Mouse (Mus musculus) layer of hippocampus, postnatal 36 days (tissue): ENCODE measurements at regions not wholly inside any gene's neighbourhood (a gene's known extent, or its start where the extent isn't known, plus 50 kb on each side); places are given as distances from the start of the nearest gene placed in this dataset.

Source experiments
- DNase-seq, 2 experiments: peaks; one replicate each; pipeline ENCODE4 v3.0.0; 2022

DNA sequence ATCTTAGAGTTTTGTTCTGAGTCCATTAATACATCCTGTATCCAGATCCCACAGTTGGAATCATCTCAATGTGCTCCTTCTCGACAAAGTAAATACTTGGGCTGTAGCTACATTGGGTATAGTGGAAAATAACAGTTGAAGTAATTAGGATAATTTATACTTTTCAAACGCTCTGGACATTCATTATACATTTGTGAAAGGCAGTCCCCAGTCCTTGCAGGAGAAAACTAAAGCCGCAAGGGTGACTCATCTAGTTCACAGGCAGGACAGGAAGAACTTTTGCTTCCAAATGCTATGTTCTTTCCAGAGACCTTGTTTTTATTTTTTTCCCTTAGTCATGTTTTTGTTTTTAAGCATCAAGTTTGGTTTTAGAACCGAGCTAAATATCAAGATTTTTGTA is 218.8 kb downstream of the Gpr37 start:
- no peak for DNase-seq

DNA sequence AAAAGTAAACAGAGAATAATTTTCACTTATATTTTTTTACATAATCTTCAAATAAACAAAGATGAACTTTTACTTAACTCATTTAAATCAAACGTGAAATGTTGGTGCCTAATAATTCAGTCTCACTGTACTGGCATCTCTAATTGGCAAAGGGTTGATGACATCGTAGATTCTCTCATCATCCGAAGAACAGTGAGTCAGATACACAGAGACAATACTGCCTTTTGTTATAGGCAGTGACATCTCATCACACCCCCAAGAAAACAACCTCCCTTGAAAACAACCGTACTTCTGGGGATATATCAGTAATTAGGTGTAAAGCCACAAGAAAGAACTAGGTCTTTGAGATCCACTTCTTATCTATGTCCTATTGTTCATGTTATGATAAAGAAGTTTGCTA is 227.5 kb downstream of the Gpr37 start:
- DNase-seq, result no peak

GRCm38 (mm10) chr6:25450451-25450850 is 240.1 kb downstream of the Gpr37 start:
- no peak for DNase-seq

- no peak for DNase-seq
Observed at GRCm38 (mm10) chr6:25449968-25450367, 240.6 kb downstream of the Gpr37 start.

DNA sequence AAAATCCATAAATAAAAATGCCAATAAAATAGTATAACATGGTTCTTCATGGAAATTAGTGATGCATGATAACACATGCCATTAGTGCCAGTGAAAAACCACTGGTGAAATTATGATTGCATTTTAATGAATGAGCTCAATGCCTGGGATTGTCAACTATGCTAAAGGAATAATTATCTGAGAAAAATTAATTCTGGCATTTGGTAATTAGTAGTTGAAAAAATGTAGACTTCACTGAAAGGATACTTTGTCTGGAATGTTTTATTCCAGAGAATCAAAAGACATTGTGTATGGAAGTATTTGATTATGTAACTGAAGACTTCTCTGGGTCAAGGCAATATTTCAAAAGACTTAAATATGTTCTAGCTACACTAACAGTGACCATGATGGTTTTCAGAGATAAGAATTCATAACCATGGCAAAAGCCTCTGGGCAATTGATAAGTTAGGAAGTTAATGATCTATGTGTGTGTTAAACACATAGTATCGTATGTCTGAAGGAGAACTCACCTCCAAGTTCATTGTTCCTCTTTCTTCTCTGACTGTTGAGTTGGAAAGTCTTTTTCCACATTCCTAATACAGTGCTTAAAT is 245.1 kb downstream of the Gpr37 start:
- no peak for DNase-seq

GRCm38 (mm10) chr6:25444092-25444491 is 246.4 kb downstream of the Gpr37 start:
- DNase-seq, result no peak

DNA sequence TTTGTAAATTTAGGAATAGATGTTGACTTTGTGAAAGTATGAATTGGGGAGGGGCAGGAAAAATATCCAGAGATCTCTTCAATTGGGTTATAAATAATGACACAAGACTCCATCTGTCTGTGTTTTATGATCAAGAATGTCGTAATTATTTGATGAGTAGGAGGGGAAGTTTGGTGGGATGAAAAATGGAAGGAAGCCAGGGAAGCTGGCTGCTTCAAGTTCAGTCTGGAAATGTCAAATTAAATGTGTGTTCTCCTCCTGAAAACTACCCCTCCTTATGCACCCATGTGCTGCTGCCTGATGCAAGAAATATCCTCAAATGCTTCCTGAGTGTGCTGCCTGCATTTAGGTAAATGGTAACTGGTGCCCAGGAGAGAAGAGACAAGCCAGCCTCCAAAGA is 246.8 kb downstream of the Gpr37 start:
- DNase-seq, result peak; percentile 27 to 48

GRCm38 (mm10) chr6:25442096-25442495 is 248.4 kb downstream of the Gpr37 start:
- no peak for DNase-seq

DNA sequence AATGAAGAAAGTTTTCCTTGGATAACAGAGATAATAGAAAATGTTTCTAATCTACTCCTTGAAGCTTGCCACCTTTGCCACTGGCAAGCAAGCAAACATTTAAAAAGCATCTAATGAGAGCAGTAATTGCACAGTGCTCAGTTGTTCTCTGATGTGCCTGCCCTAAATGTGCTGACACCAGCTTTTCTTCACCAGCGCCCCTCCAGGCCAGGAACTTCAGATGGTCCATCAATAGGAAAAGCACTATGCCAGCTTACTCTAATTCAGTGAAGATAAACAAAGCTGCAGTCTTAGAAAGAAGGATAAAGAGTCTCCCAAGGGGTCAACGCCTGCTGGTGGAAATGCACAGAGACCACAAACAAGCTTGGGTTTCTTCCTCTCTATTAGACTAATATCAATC is 252.7 kb downstream of the Gpr37 start:
- DNase-seq, result no peak

GRCm38 (mm10) chr6:25429047-25429446 is 261.5 kb downstream of the Gpr37 start:
- DNase-seq, result no peak

DNA sequence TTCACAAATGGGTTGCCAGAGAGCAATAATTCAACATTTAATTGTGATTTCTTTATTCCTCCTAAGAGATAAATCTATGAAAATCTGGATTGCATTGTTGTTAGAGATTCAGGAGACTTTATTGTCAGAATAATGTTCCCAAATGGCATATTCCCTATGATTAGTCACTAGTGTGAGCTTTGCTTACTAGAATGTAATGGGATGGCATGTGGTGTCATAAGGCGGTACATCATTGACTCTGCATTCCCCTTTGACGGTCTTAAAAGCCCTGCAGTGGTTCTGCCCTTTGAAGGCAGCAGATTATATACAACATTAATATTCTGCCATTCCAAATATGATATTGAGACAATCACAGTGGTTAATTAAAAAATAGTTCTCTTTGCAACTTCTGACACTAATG is 271.7 kb downstream of the Gpr37 start:
- no peak for DNase-seq

DNA sequence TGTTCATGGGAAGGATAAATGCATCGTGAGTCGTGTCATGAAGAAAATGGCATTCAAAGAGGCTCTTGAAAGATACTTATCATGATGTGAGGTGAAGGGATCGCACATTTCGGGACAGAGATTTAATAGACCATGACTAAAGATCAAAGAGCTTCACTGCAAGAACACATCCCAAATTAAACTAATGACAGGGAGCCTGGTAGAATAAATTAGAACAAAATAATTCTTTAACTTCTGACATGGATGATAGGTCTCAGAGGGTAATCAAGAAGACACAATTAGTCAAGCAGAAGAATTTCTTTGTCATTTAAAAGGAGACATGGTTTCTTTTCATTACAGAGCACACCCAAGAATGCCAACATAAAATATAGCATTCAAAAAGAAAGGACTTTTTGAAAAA is 300.7 kb downstream of the Gpr37 start:
- no peak for DNase-seq
